Mouse (Mus musculus) ES-E14 (cell line): Measurements from ENCODE around the gene Ttf2.

ENCODE experiments used
- CHD2 ChIP-seq: IDR thresholded peaks from 2 replicates; pipeline ENCODE4 v1.6.1; 2014; ENCODE audit warnings: mild to moderate bottlenecking, low read depth, low read length, inconsistent platforms
- HCFC1 ChIP-seq: IDR thresholded peaks from 2 replicates; pipeline ENCODE4 v1.6.1; 2012; ENCODE audit warnings: low read length, inconsistent platforms, borderline replicate concordance; ENCODE audit not compliant: insufficient read depth
- MAFK ChIP-seq: IDR thresholded peaks from 2 replicates; pipeline ENCODE4 v1.6.1; 2014; ENCODE audit warnings: mild to moderate bottlenecking, low read depth, low read length, inconsistent platforms; ENCODE audit not compliant: insufficient read depth
- ZC3H11A ChIP-seq: IDR thresholded peaks from 2 replicates; pipeline ENCODE4 v1.6.1; 2012; ENCODE audit warnings: low read depth, mild to moderate bottlenecking, inconsistent platforms, low read length, borderline replicate concordance

GRCm38 (mm10) chr3:100940496-100941037 lies 28.9 kb downstream of the Ttf2 start:
- TF ChIP-seq ZC3H11A: no peak
- TF ChIP-seq MAFK: no peak
- no peak for TF ChIP-seq HCFC1
- no peak for TF ChIP-seq CHD2
